Mouse (Mus musculus) intestine, embryonic 14.5 days (tissue): Measurements from ENCODE around the gene Numbl. TPM values are rescaled to one million over a fixed set of nuclear protein-coding genes. Genes with fewer than 3 reads are reported as not detected.
A peak's percentile ranks its signal among the peaks of the same experiment; 100 is the strongest.

Experiments
- ATAC-seq: fragments of 200-750 bp; cut with Nextera tagmentation; replicated peaks from 2 replicates; pipeline ENCODE4 v1.8.0; 2017; ENCODE audit warnings: low read depth, moderate number of reproducible peaks, moderate TSS enrichment, moderate library complexity; ENCODE audit not compliant: low FRiP score, low TSS enrichment
- DNase-seq: peaks from one replicate; pipeline ENCODE4 v3.0.0-alpha.2; 2018; ENCODE audit warnings: low spot score
- H3K27ac ChIP-seq: fragments of 300-500 bp; sonication (generic); 2 replicates; pipeline ENCODE4 v1.5.1; 2014; ENCODE audit warnings: low read depth, mild to moderate bottlenecking, control low read depth
- H3K27me3 ChIP-seq: fragments of 300-500 bp; sonication (generic); replicated peaks from 2 replicates; pipeline ENCODE4 v1.6.1; 2014; ENCODE audit warnings: low read length, control low read depth; ENCODE audit not compliant: control insufficient read depth, insufficient read depth
- H3K36me3 ChIP-seq: fragments of 300-500 bp; sonication (generic); 2 replicates; pipeline ENCODE4 v1.6.1; 2014; ENCODE audit warnings: low read length, control low read depth; ENCODE audit not compliant: control insufficient read depth, insufficient read depth
- H3K4me1 ChIP-seq: fragments of 300-500 bp; sonication (generic); replicated peaks from 2 replicates; pipeline ENCODE4 v1.6.1; 2014; ENCODE audit warnings: low read length, control low read depth, mixed read lengths; ENCODE audit not compliant: control insufficient read depth, insufficient read depth
- H3K4me2 ChIP-seq: fragments of 300-500 bp; sonication (generic); 2 replicates; pipeline ENCODE4 v1.6.1; 2014; ENCODE audit warnings: low read length
- H3K4me3 ChIP-seq: fragments of 300-500 bp; sonication (generic); 2 replicates; pipeline ENCODE4 v1.5.1; 2014; ENCODE audit warnings: low read depth, low read length, control low read depth, mixed read lengths
- H3K9ac ChIP-seq: fragments of 300-500 bp; sonication (generic); 2 replicates; pipeline ENCODE4 v1.6.1; 2014; ENCODE audit warnings: mild to moderate bottlenecking, low read length
- H3K9me3 ChIP-seq: fragments of 300-500 bp; sonication (generic); 2 replicates; pipeline ENCODE4 v1.6.1; 2016; ENCODE audit warnings: low read length, control low read depth; ENCODE audit not compliant: control insufficient read depth
- WGBS: fragments of 180-500 bp; shearing (Covaris S2); extraction: QIAGEN DNeasy Blood & Tissue Kit; methylation state at CpG from one replicate; pipeline ENCODE4 v1.1.7; 2014; 5-methylcytosine and 5-hydroxymethylcytosine counted together
- polyA plus RNA-seq: library from polyadenylated mRNA; unstranded; fragments of >200 nt; fragmentation: Nextera tagmentation; extraction: Ambion mirVana; gene quantifications from 2 replicates; pipeline ENCODE4 v1.2.1, GENCODE M21; 2014

Gene Numbl
- polyA plus RNA-seq, 1 experiment from 2014 or later: 11.0 TPM

GRCm38 (mm10) chr7:27257852-27258204, 405 bp upstream of the Numbl start:
- Histone ChIP-seq H3K4me3 (peak overlapping the region; percentile 56), H3K27me3 (no peaks in the 10 kb centered on the region), H3K36me3 (peaks cover 20% of the 10 kb centered on the region), H3K9me3 (no peaks in the 10 kb centered on the region), H3K4me2 (peak overlapping the region; percentile 75), H3K4me1 (peaks cover 22% of the 10 kb centered on the region), H3K27ac (peak overlapping the region; percentile 57; the same call in 1 of the 2 replicates), H3K9ac (peak overlapping the region; percentile 73; the same call in 1 of the 2 replicates)
- WGBS: 5% methylated on average over 5 of the region's 6 CpGs
- no peak for DNase-seq
- ATAC-seq: 0 out of 2 replicates have a peak, but pooled peaks have one; percentile 0

- DNase-seq (peak; percentile 77), ATAC-seq (no peak)
- Histone ChIP-seq H3K4me3 (peak overlapping the region; percentile 56), H3K27me3 (no peaks in the 10 kb centered on the region), H3K9me3 (no peaks in the 10 kb centered on the region), H3K36me3 (peaks cover 27% of the 10 kb centered on the region), H3K27ac (peak overlapping the region; percentile 58), H3K4me1 (peaks cover 22% of the 10 kb centered on the region), H3K4me2 (peak overlapping the region; percentile 75), H3K9ac (peak overlapping the region; percentile 73)
- 5% methylated on average over 9 of the region's 9 CpGs for WGBS
These were observed 1.1 kb downstream of the Numbl start for GRCm38 (mm10) chr7:27259271-27259721.

GRCm38 (mm10) chr7:27259771-27260170, 1.5 kb downstream of the Numbl start:
- WGBS: 32% methylated on average over 5 of the region's 5 CpGs
- H3K27ac ChIP-seq: peak overlapping the region; percentile 58; the same call in 1 of the 2 replicates
- DNase-seq (no peak), ATAC-seq (no peak)
- no peaks in the 10 kb centered on the region for H3K27me3 ChIP-seq
- H3K4me1 ChIP-seq: peaks cover 22% of the 10 kb centered on the region
- H3K9me3 ChIP-seq: no peaks in the 10 kb centered on the region
- H3K36me3 ChIP-seq: peaks cover 30% of the 10 kb centered on the region
- peak overlapping the region; percentile 73 for H3K9ac ChIP-seq
- H3K4me3 ChIP-seq: peak overlapping the region; percentile 56
- peak overlapping the region; percentile 75 for H3K4me2 ChIP-seq

- WGBS: 84% methylated on average over 7 of the region's 7 CpGs
- Histone ChIP-seq H3K4me2 (no peak overlapping the region), H3K9ac (no peak overlapping the region), H3K36me3 (peaks cover 32% of the 10 kb centered on the region), H3K27ac (no peak overlapping the region), H3K9me3 (no peaks in the 10 kb centered on the region), H3K4me3 (no peak overlapping the region), H3K27me3 (no peaks in the 10 kb centered on the region), H3K4me1 (peaks cover 22% of the 10 kb centered on the region)
- no peak for ATAC-seq
- no peak for DNase-seq
These were observed 2.6 kb downstream of the Numbl start for GRCm38 (mm10) chr7:27260856-27261255.

- Histone ChIP-seq H3K4me3 (no peak overlapping the region), H3K27ac (no peak overlapping the region), H3K27me3 (no peaks in the 10 kb centered on the region), H3K9ac (no peak overlapping the region), H3K4me2 (no peak overlapping the region), H3K36me3 (peaks cover 32% of the 10 kb centered on the region), H3K4me1 (peaks cover 21% of the 10 kb centered on the region), H3K9me3 (no peaks in the 10 kb centered on the region)
- DNase-seq (no peak), ATAC-seq (no peak)
- 79% methylated on average over 6 of the region's 6 CpGs for WGBS
These were observed 3.7 kb downstream of the Numbl start for GRCm38 (mm10) chr7:27261888-27262287.

- Histone ChIP-seq H3K36me3 (peaks cover 58% of the 10 kb centered on the region), H3K27me3 (no peaks in the 10 kb centered on the region), H3K4me2 (no peak overlapping the region), H3K9ac (no peak overlapping the region), H3K4me3 (no peak overlapping the region), H3K27ac (no peak overlapping the region), H3K4me1 (peaks cover 7% of the 10 kb centered on the region; the same call in 1 of the 2 replicates), H3K9me3 (no peaks in the 10 kb centered on the region)
- DNase-seq: no peak
- 91% methylated on average over 12 of the region's 12 CpGs for WGBS
- no peak for ATAC-seq
These were observed 6.5 kb downstream of the Numbl start for GRCm38 (mm10) chr7:27264761-27265160.

GRCm38 (mm10) chr7:27266515-27267128, 8.4 kb downstream of the Numbl start:
- Histone ChIP-seq H3K4me2 (no peak overlapping the region), H3K4me1 (no peaks in the 10 kb centered on the region), H3K36me3 (peaks cover 71% of the 10 kb centered on the region), H3K27ac (no peak overlapping the region), H3K9me3 (0 out of 2 replicates have a peak, but pooled peaks cover 2% of the 10 kb centered on the region), H3K9ac (no peak overlapping the region), H3K4me3 (no peak overlapping the region), H3K27me3 (no peaks in the 10 kb centered on the region)
- WGBS: 74% methylated on average over 20 of the region's 20 CpGs
- DNase-seq (no peak), ATAC-seq (no peak)

GRCm38 (mm10) chr7:27271423-27271822, 13.2 kb downstream of the Numbl start:
- Histone ChIP-seq H3K4me2 (no peak overlapping the region), H3K27me3 (no peaks in the 10 kb centered on the region), H3K9ac (no peak overlapping the region), H3K36me3 (peaks cover 70% of the 10 kb centered on the region), H3K4me3 (no peak overlapping the region), H3K4me1 (no peaks in the 10 kb centered on the region), H3K27ac (no peak overlapping the region), H3K9me3 (0 out of 2 replicates have a peak, but pooled peaks cover 2% of the 10 kb centered on the region)
- DNase-seq (no peak), ATAC-seq (no peak)
- 87% methylated on average over 8 of the region's 8 CpGs for WGBS
